Mouse (Mus musculus): ENCODE measurements around the gene Rpa3.

The Rpa3 gene

GRCm38 (mm10) chr6:8228596-8228995 lies 30.4 kb downstream of the Rpa3 start:
- in situ Hi-C loops (cut with MboI; ENCODE audit: low pct_unique_long_range_greater_than_20kb in 1 of 2, low sequenced_read_pairs in 2 of 2, unreplicated experiment in 1 of 2): no loop called here

DNA sequence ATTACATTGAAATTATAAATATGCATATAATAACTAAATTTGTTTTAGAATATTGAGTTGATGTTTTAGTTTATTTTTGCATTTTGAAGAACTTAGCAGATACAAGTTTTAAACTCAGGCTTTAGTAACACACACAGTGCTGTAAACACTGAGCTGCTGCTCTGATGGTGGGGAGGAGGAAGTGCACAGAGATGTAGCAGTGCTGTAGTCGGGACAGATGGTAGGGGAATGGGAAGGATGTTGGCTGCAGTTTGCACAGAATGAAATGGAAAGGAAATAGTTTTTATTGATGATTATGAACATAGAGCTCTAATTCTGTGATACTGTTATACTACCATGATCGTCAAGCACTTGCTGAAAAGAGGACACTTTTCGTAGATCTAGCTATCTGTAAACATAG lies 31.9 kb downstream of the Rpa3 start:
- in situ Hi-C loops (cut with MboI; ENCODE audit: low pct_unique_long_range_greater_than_20kb in 1 of 2, low sequenced_read_pairs in 2 of 2, unreplicated experiment in 1 of 2): no loop called here

- in situ Hi-C loops (cut with MboI; ENCODE audit: low pct_unique_long_range_greater_than_20kb in 1 of 2, low sequenced_read_pairs in 2 of 2, unreplicated experiment in 1 of 2): no loop called here
Observed at GRCm38 (mm10) chr6:8210661-8211060, 48.3 kb downstream of the Rpa3 start.

DNA sequence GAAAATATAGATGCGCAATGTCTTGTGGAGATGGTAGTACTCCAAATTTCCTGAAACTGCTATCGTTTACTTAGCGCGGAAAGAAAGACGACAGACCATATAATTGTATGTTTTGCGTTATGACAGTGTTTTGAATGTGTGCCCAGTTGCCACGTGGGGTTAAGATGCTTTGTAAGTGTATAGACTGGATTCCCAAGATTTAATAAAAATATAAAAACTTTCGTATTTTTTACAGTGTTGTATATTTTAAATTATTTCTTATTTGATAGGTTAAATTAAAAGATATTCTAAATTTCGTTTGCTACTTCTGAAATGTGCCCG lies 49.1 kb downstream of the Rpa3 start:
- in situ Hi-C loops (cut with MboI; ENCODE audit: low pct_unique_long_range_greater_than_20kb in 1 of 2, low sequenced_read_pairs in 2 of 2, unreplicated experiment in 1 of 2): no loop called here

DNA sequence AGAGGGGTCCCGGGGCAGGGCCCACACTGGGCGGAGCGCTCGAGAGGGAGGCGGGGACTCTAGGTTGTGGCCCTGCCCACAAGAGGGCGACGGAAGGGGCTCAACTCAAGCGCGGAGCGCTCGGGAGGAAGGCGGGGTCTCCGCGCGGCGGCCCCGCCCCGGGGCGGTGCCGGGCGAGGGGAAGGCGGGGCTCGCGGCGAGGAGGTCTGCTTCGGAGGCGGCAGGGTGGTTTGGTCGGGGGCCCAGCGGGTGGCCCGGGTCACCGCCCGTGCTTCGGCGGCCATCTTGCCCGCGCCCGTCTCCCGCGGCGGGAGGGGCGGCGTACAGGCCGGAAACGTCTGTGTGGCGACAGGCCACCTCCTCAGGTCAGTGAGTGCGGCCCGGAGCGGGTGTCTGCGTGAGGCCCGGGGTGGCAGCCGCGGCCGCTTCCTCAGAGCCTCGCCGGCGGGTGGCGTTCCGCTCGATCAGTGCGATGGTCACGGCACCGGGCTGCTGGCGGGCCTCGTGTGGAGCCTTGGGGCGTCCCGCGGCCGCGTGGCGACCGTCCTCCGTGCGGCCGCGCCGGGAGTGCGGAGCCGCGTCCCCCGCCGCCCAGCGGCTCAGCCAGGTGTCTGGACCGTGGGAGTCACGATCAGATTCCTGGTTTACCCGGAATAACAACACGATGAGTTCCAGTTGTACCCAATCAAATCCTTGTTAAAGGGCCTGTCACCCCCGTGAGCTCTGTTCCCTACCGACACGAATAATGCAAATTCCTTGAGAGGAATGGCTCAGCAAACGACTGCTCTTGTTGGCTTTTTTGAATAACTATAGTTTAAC lies 49.7 kb downstream of the Rpa3 start, which contains the start of gene Mios:
TSS of gene Mios (plus strand) at position 176 of the 819 bp plus-strand sequence.
- in situ Hi-C loops (cut with MboI; ENCODE audit: low pct_unique_long_range_greater_than_20kb in 1 of 2, low sequenced_read_pairs in 2 of 2, unreplicated experiment in 1 of 2): no loop called here
